Mouse (Mus musculus): ENCODE results near the gene Gm10644. TPM values are rescaled to one million over a fixed set of nuclear protein-coding genes. Genes with fewer than 3 reads are reported as not detected.
A peak's percentile ranks its signal among the peaks of the same experiment; 100 is the strongest.

Gm10644 gene
- polyA plus RNA-seq, 1 experiment from 2014 or later: 1.1 TPM

DNA sequence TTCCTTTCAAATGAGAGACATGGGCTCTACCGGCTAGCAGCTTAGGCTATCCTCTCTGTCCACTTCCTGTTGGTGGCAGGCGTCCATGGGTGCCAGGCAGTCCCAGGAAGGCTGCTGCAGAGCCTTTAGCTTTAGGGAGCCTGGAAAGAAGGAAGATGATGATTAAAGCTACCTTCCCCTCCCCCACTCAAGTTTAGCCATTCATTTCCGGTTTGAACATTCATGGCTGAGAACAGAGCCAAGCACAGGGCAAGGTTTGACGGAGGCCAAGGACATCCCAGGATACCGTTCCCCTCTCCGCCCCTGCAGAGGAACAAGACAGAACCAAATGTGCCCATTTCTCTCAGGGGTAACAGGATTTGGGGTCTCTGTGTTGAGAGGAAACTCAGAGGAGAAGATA, 22.6 kb upstream of the Gm10644 start:
- Histone ChIP-seq H3K27ac (replicated peaks) (no peak overlapping the region), H3K27me3 (no peaks in the 10 kb centered on the region), H3K4me3 (no peak overlapping the region), H3K4me2 (peak overlapping the region; percentile 5; the same call in 1 of the 2 replicates), H3K4me1 (replicated peaks) (peaks cover 44% of the 10 kb centered on the region), H3K9me3 (no peaks in the 10 kb centered on the region), H3K36me3 (peaks cover 23% of the 10 kb centered on the region), H3K9ac (no peak overlapping the region)
- WGBS: 62% methylated on average over 6 of the region's 6 CpGs
- no peak for ATAC-seq (ENCODE audit: low FRiP score, low read depth)

DNA sequence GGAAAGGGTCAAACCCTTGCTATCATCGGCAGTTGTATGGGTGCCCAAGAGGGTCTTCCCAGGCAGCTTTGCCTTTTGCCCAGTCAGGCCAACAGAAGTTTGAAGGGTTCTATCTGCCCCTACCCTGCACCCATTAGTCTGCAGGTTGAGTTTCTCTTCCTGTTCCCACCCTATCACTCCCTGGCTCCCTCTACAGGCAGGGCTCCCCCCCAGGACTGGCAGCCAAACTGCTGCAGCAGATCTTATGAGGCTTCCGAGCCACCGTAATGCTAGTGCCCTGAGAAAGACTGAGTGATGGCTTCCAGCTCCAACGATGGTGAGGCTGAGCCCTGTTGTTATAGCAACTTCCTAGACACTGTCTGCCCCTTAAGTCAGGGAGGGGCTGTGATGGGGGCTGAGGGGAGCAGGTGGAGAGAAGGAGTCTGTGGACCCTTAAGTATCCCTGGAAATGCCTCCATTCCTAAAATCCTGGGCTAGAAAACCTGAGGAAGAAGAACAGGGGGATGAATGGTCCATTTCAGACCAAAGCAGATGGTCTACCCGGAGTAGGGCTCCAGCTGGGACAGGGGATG, 21.9 kb upstream of the Gm10644 start:
- no peak for ATAC-seq (ENCODE audit: low FRiP score, low read depth)
- peaks cover 46% of the 10 kb centered on the region for H3K4me1 ChIP-seq (replicated peaks)
- H3K4me3 ChIP-seq: no peak overlapping the region
- H3K9ac ChIP-seq: no peak overlapping the region
- H3K36me3 ChIP-seq: peaks cover 17% of the 10 kb centered on the region
- H3K4me2 ChIP-seq: no peak overlapping the region
- no peak overlapping the region for H3K27ac ChIP-seq (replicated peaks)
- 78% methylated on average over 5 of the region's 5 CpGs for WGBS
- H3K9me3 ChIP-seq: no peaks in the 10 kb centered on the region
- H3K27me3 ChIP-seq: no peaks in the 10 kb centered on the region

DNA sequence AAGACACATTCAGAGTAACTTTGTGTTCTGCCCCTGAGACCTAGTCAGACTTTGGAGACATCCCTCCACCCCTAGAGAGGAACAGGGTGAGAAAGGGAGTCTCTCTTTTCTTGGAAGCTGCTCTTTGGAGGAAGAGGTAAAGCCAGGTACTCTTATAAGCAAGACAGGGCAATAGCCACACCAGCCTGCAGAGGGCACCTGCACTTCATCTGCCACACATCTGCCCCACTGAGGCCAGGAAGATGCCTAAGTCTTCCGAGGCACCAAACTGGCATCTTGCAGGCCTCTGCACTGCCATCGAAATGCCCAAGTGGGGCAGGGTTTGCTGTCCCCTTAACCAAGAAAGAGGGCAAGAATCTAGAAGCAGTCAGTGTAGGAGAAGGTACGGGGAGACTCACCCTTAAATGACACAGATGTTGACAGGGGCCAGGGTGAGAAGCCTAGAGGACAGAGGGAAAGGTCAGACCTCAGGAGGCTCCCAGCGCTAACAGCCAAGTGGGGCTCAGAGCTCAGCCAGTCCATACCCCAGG, 21.2 kb upstream of the Gm10644 start:
- Histone ChIP-seq H3K9ac (no peak overlapping the region), H3K27me3 (no peaks in the 10 kb centered on the region), H3K36me3 (peaks cover 10% of the 10 kb centered on the region), H3K4me1 (replicated peaks) (peaks cover 52% of the 10 kb centered on the region), H3K27ac (replicated peaks) (no peak overlapping the region), H3K4me3 (no peak overlapping the region), H3K4me2 (no peak overlapping the region), H3K9me3 (no peaks in the 10 kb centered on the region)
- no peak for ATAC-seq (ENCODE audit: low FRiP score, low read depth)
- WGBS: 88% methylated on average over 4 of the region's 4 CpGs

DNA sequence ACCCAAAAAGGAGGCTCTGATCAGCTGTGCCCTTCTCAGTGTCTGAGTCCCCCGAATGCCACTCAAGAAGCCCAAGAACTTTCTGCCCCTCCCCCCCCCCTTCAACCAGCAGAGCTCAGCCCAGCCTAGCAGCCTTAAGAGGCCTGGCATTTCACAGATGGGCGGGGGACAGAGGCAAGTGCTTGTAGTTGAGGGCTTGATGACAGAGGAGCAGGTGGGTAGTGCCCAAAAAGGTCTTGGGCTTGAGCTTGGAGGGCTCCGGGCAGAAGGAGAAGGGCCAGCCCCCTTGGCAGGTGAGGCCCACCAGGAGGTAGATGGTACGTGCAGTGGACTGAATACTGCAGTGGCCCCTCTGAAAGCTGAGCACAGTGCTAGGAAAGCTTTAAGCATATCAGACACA, 19.5 kb upstream of the Gm10644 start:
- Histone ChIP-seq H3K9me3 (no peaks in the 10 kb centered on the region), H3K9ac (no peak overlapping the region), H3K4me3 (peak overlapping the region; percentile 98; the same call in 1 of the 2 replicates), H3K4me2 (peak overlapping the region; percentile 94), H3K36me3 (no peaks in the 10 kb centered on the region), H3K4me1 (replicated peaks) (peaks cover 52% of the 10 kb centered on the region), H3K27me3 (no peaks in the 10 kb centered on the region), H3K27ac (replicated peaks) (no peak overlapping the region)
- 81% methylated on average over 4 of the region's 4 CpGs for WGBS
- no peak for ATAC-seq (ENCODE audit: low FRiP score, low read depth)

DNA sequence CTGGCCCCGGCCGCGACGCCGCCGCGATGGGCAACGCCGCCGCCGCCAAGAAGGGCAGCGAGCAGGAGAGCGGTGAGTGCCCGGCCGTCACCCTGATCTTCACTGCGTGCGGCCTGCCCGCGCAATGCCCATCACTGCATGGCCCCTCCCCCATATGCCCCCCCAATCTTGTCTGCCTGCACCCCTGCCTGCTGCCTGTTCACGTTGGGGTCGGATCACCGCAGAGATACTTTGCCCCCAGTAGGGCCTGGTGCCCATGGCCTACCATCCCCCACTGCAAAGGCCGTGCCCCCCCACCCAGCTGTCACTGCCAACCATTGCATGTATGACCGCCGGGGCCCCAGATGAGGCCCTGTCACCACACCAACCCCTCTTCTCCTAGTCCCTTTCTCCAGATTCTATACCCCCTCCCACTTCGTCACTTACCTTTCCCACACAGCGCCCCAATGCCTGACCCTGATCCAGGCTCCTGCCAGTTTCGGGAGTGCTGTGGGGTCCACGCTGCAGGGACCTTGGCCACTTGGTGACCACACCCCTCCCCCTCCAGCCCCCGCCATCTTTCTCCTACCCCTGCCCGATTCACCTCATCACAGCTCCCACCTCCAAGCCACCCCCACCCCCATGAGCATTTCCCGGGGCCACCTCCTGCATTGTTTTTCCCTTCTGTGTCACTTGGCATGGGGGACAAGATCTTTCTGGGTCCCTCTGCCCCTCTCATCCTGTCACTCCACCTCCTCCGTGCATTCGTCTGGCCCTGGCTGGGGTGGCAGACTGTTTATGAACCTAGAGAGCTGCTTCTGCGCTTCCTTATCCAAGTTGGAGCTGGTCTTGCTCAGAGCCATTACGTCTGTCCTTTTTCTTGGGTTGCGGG, 18.4 kb upstream of the Gm10644 start:
- H3K27me3 ChIP-seq: no peaks in the 10 kb centered on the region
- H3K27ac ChIP-seq (replicated peaks): peak overlapping the region; percentile 89
- H3K4me3 ChIP-seq: peak overlapping the region; percentile 98
- peak overlapping the region; percentile 98 for H3K9ac ChIP-seq
- ATAC-seq (ENCODE audit: low FRiP score, low read depth): no peak; the same call in none of the 2 replicates
- H3K9me3 ChIP-seq: no peaks in the 10 kb centered on the region
- H3K36me3 ChIP-seq: no peaks in the 10 kb centered on the region
- H3K4me1 ChIP-seq (replicated peaks): peaks cover 50% of the 10 kb centered on the region
- 2% methylated on average over 34 of the region's 37 CpGs for WGBS
- H3K4me2 ChIP-seq: peak overlapping the region; percentile 94

DNA sequence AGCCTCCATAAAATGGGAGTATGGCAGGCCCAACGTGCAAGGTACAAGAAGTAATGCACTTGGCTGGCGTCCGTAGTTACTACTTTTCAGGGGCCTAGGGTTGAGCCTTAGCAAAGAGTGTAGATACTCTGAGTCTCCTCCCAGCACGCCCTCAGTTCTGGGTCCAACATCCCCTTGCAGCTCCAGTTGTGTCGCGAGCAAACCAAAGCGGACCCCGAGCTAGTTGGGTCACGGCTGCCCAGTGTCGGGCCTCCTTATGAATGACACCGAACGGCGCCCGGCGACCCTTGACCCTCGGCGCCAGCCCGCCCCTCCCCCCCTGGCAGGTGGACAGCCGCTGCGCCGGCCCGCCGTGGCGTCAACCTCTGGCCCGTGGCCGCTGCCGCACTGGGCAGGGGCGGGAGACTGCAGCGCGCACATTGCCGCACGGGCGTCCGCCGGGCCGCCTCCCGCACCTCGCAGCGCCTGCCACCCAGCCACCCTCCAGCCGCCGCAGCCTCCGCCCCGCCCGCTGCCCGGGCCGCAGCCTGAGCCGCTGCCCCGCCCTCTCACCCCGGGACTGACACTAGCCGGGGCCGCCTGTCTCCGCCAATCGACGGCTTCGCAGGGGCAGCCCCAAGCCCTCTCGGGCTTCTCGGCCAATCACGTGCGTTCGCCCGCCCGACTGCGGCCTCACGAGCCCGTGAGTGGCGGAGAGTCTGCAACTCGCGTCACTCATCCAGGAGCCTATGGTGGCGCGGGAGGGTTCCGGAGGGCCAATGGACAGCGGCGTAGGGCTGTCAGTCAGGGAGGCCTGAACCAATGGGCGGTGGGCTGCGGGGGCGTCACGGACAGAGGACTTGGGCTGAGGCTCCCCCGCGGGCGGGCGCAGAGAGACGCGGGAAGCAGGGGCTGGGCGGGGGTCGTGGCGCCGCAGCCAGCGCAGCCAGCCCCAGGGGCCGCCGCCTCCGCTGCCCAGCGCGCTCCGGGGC, 17.4 kb upstream of the Gm10644 start, which contains the start of gene Prkaca:
Prkaca (plus strand) TSS at position 844 of the 971 bp plus-strand sequence.
- peak; percentile 100 for ATAC-seq (ENCODE audit: low FRiP score, low read depth)
- no peaks in the 10 kb centered on the region for H3K27me3 ChIP-seq

DNA sequence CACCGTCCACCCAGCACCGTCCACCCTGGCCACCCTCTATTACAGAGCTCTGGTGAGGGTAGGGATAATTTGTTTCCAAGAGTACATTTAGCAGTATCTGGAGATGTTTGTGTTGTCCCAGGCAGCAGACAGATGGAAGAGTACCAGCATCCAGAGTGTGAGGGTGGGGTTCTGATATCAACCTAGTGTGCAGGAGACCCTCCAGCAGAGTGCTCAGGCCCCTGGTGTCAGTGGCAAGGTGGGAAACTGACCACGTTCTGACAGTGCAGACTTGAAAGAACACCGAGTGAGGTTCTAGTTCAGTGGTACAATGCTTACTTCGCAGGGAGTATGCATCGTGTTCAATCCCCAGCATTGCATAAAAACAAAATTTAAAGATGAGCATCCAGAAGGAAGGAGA, 16.7 kb upstream of the Gm10644 start:
- no peak for ATAC-seq (ENCODE audit: low FRiP score, low read depth)
- Histone ChIP-seq H3K27me3 (no peaks in the 10 kb centered on the region), H3K9ac (peak overlapping the region; percentile 69), H3K4me2 (peak overlapping the region; percentile 66), H3K4me1 (replicated peaks) (peaks cover 33% of the 10 kb centered on the region), H3K27ac (replicated peaks) (peak overlapping the region; percentile 83; the same call in 1 of the 2 replicates), H3K9me3 (no peaks in the 10 kb centered on the region), H3K4me3 (peak overlapping the region; percentile 98), H3K36me3 (no peaks in the 10 kb centered on the region)
- 73% methylated on average over 6 of the region's 6 CpGs for WGBS

More for the DNA sequence above, 17.4 kb upstream of the Gm10644 start, which contains the start of gene Prkaca:
- H3K36me3 ChIP-seq: no peaks in the 10 kb centered on the region
- H3K27ac ChIP-seq (replicated peaks): peak within 1 kb of the TSS; percentile 89
- H3K9me3 ChIP-seq: no peaks in the 10 kb centered on the region
- peak within 1 kb of the TSS; percentile 94 for H3K4me2 ChIP-seq
- peak within 1 kb of the TSS; percentile 98 for H3K4me3 ChIP-seq
- peaks cover 41% of the 10 kb centered on the region for H3K4me1 ChIP-seq (replicated peaks)
- H3K9ac ChIP-seq: peak within 1 kb of the TSS; percentile 98
- 0% methylated on average over 88 of the region's 94 CpGs for WGBS

DNA sequence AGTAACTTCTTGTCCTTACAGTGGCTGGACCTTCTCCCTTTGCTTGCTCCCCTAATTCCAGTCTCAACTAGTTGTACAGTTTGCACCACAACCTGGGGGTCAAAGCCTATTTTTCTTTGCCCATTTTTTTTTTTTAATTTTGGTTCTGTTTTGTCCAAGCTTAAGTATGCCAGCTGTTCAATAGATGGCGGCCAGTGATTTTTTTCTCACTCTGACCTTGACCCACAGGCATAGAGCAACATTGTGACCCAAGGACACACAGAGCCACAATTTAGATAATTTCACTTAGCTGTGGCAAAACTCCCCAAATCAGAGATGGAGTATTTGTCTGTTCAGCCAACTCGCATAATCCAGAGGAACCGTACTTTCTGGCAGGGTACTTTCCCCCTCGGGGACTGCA, 16.1 kb upstream of the Gm10644 start:
- ATAC-seq (ENCODE audit: low FRiP score, low read depth): no peak
- Histone ChIP-seq H3K27me3 (no peaks in the 10 kb centered on the region), H3K4me2 (0 out of 2 replicates have a peak overlapping the region, but pooled peaks have one; percentile 66), H3K9me3 (no peaks in the 10 kb centered on the region), H3K27ac (replicated peaks) (no peak overlapping the region), H3K36me3 (no peaks in the 10 kb centered on the region), H3K9ac (no peak overlapping the region), H3K4me3 (no peak overlapping the region), H3K4me1 (replicated peaks) (peaks cover 29% of the 10 kb centered on the region)
- WGBS: 90% methylated on average over 4 of the region's 4 CpGs

DNA sequence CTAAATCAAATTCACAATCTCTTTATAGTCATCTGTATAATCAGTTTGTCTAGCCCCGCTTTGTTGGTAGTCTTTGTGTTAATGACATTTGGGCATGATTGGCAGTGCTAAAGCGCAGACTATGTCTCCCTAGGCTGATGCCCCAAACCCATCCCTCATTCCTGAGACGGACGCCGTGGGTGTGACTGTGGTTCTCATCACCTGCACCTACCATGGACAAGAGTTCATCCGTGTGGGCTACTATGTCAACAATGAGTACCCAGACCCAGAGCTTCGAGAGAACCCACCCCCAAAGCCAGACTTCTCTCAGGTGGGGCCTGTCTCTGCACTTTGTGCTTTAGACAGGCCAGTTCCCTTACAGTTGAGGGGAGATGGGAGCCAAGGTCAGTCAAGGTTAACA, 12.7 kb upstream of the Gm10644 start:
- WGBS: 93% methylated on average over 7 of the region's 7 CpGs
- Histone ChIP-seq H3K4me2 (no peak overlapping the region), H3K27ac (replicated peaks) (no peak overlapping the region), H3K36me3 (no peaks in the 10 kb centered on the region), H3K4me1 (replicated peaks) (peaks cover 8% of the 10 kb centered on the region), H3K27me3 (no peaks in the 10 kb centered on the region), H3K9me3 (no peaks in the 10 kb centered on the region), H3K9ac (no peak overlapping the region), H3K4me3 (no peak overlapping the region)
- no peak for ATAC-seq (ENCODE audit: low FRiP score, low read depth)

DNA sequence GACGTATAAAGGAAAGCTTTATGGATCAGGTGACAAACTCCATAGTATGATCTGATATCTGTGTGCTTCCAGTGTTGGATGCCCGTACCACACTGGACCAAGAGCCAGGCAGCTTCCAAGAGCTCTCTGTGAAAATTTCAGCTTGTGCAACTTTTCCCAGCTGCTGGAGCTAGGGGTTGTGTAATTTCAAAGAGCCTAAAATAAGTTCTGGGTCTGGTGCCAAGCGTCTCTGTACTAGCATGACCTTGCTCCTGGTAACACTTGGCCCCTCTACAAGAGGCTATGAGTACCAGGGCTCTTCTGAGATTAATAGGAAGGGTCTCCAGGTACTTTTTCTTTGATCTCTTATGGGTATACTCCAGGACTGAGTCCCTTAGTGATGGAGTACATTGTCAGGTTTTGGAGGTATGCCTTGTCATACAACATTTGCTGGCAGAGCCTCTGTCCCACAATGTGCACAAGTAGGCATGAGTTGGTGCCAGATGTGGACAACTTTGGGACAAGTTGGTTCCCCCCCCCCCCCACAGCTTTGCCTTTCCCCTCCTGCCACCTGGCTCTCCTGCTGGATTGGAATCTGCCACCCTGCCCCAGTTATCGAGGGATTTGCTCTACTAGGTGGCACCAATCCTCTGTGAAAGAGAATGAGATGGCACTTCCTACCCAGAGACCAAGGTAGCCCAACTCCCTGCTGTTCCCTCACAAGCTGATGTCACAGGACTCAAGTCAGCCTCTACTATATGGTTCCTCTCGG, 9.2 kb upstream of the Gm10644 start:
- no peaks in the 10 kb centered on the region for H3K27me3 ChIP-seq
- WGBS: 93% methylated on average over 5 of the region's 5 CpGs

DNA sequence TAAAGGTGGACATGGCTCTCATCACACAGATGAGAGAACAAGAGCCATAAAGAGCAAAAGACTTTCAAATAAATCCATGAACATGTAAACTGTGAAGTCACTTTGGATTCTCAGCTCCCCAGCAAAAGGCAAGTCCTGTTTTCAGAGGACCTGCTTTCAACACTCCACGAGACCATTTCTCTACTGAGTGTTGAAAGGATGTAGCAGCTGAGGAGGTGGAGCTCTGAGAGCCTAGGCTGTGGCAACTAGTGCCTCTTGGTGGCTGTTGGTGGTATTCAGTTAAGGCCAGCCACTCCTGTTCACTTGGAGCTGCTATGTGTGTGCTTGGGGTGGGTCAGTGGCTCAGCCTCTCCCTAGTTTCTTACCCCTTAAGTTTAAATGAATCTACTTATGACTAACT, 1.8 kb upstream of the Gm10644 start:
- WGBS: 27% methylated on average over 1 of the region's 1 CpGs
- Histone ChIP-seq H3K4me3 (no peak overlapping the region), H3K27me3 (no peaks in the 10 kb centered on the region), H3K4me1 (replicated peaks) (peaks cover 12% of the 10 kb centered on the region), H3K4me2 (peak overlapping the region; percentile 91), H3K36me3 (no peaks in the 10 kb centered on the region), H3K9me3 (no peaks in the 10 kb centered on the region), H3K27ac (replicated peaks) (no peak overlapping the region), H3K9ac (no peak overlapping the region)
- ATAC-seq (ENCODE audit: low FRiP score, low read depth): no peak

More for the DNA sequence above, 9.2 kb upstream of the Gm10644 start:
- H3K4me2 ChIP-seq: no peak overlapping the region
- no peaks in the 10 kb centered on the region for H3K9me3 ChIP-seq
- no peaks in the 10 kb centered on the region for H3K36me3 ChIP-seq
- no peaks in the 10 kb centered on the region for H3K4me1 ChIP-seq (replicated peaks)
- H3K27ac ChIP-seq (replicated peaks): no peak overlapping the region
- no peak overlapping the region for H3K9ac ChIP-seq
- ATAC-seq (ENCODE audit: low FRiP score, low read depth): no peak
- H3K4me3 ChIP-seq: no peak overlapping the region
